Mouse (Mus musculus) liver, postnatal 0 days (tissue): ENCODE results near the gene Rhob. TPM values are rescaled to one million over a fixed set of nuclear protein-coding genes. Genes with fewer than 3 reads are reported as not detected.

Experiments used
- ATAC-seq: fragments of 200-750 bp; cut with Nextera tagmentation; 2 replicates; pipeline ENCODE4 v1.8.0; 2017; ENCODE audit warnings: mild to moderate bottlenecking, moderate library complexity
- DNase-seq: peaks from one replicate; pipeline ENCODE4 v3.0.0-alpha.2; 2016
- H3K27ac ChIP-seq: fragments of 300-500 bp; sonication (generic); 2 replicates; pipeline ENCODE4 v1.5.1; 2014; ENCODE audit warnings: antibody characterized with exemption, moderate library complexity, mild to moderate bottlenecking, low read depth
- H3K27me3 ChIP-seq: fragments of 300-500 bp; sonication (generic); 2 replicates; pipeline ENCODE4 v1.6.1; 2014; ENCODE audit warnings: low read length, control low read depth, mixed read lengths; ENCODE audit not compliant: insufficient read depth
- H3K36me3 ChIP-seq: fragments of 300-500 bp; sonication (generic); replicated peaks from 2 replicates; pipeline ENCODE4 v1.6.1; 2014; ENCODE audit warnings: mild to moderate bottlenecking, control low read depth, low read length, moderate library complexity, mixed read lengths; ENCODE audit not compliant: insufficient read depth
- H3K4me1 ChIP-seq: fragments of 300-500 bp; sonication (generic); 2 replicates; pipeline ENCODE4 v1.6.1; 2014; ENCODE audit warnings: antibody characterized with exemption, mild to moderate bottlenecking, control low read depth; ENCODE audit not compliant: insufficient read depth
- H3K4me2 ChIP-seq: fragments of 300-500 bp; sonication (generic); 2 replicates; pipeline ENCODE4 v1.6.1; 2014; ENCODE audit warnings: low read depth, mild to moderate bottlenecking, low read length, moderate library complexity, mixed read lengths
- H3K4me3 ChIP-seq: fragments of 300-500 bp; sonication (generic); 2 replicates; pipeline ENCODE4 v1.5.1; 2014; ENCODE audit warnings: low read depth, low read length
- H3K9ac ChIP-seq: fragments of 300-500 bp; sonication (generic); replicated peaks from 2 replicates; pipeline ENCODE4 v1.6.1; 2014; ENCODE audit warnings: mild to moderate bottlenecking, moderate library complexity
- H3K9me3 ChIP-seq: fragments of 300-500 bp; sonication (generic); 2 replicates; pipeline ENCODE4 v1.6.1; 2016; ENCODE audit warnings: mild to moderate bottlenecking, control low read depth, low read length, mixed read lengths
- CTCF ChIP-seq: sonication (generic); IDR thresholded peaks from 2 replicates; pipeline ENCODE4 v1.5.1; 2016; ENCODE audit warnings: antibody characterized with exemption, low read depth
- EP300 ChIP-seq: IDR thresholded peaks from 2 replicates; pipeline ENCODE4 v1.6.1; 2016; ENCODE audit warnings: antibody characterized with exemption, low read depth, mild to moderate bottlenecking
- WGBS: fragments of 180-500 bp; shearing (Covaris S2); extraction: QIAGEN DNeasy Blood & Tissue Kit; methylation state at CpG from one replicate; pipeline ENCODE4 v1.1.7; 2014; ENCODE audit not compliant: insufficient replicate concordance; 5-methylcytosine and 5-hydroxymethylcytosine counted together
- polyA plus RNA-seq: library from polyadenylated mRNA; unstranded; fragments of >200 nt; fragmentation: Nextera tagmentation; extraction: Ambion mirVana; gene quantifications from 2 replicates; pipeline ENCODE4 v1.2.1, GENCODE M21; 2015

Rhob gene
- polyA plus RNA-seq, 1 experiment from 2014 or later: 6.9 TPM

DNA sequence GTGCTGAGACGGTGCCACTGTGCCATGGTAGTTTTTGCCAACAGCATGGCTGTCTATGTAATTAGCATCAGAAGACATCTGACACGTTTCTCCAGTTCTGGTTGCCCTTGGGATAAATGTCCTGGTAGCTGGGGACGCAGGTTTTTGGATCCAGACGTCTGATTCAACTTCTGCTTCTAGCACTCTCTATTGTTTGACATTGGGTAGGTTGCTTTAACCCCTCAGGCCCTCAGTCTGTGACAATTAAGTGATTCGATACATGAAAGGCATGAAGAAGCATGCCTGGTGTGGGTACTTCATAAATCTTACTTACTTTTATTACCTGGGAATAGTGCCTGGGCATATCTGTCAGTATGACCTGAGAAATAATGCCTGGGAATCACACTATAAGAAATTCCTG lies 24.3 kb upstream of the Rhob start:
- TF ChIP-seq EP300 (no peak), CTCF (no peak)
- no peak overlapping the region for H3K4me2 ChIP-seq
- no peaks in the 10 kb centered on the region for H3K36me3 ChIP-seq
- WGBS: 60% methylated on average over 5 of the region's 5 CpGs
- H3K27ac ChIP-seq: no peak overlapping the region
- H3K4me3 ChIP-seq: no peak overlapping the region
- no peaks in the 10 kb centered on the region for H3K9me3 ChIP-seq
- ATAC-seq (no peak), DNase-seq (no peak)
- H3K27me3 ChIP-seq: no peaks in the 10 kb centered on the region
- no peak overlapping the region for H3K9ac ChIP-seq
- peaks cover 11% of the 10 kb centered on the region for H3K4me1 ChIP-seq

DNA sequence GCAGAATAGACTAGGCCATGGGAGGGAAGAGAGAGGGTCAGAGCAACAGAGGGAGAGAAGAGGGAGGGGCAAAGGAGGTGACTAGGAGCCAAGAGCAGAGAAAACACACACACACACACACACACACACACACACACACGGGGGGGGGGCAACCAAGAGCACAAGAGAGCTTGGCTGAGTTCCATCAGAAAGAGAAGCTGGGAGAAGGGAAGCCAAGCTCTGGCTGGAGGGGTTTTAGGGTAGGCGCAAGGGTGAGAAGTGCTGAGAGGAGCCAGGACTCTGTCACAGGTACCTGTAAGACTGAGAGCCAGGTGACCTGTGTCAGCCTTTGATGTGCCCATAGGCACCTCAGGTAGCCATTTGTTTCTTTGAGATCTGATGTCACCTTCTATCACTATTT lies 22.9 kb upstream of the Rhob start:
- WGBS: 67% methylated on average over 2 of the region's 2 CpGs
- ATAC-seq (no peak), DNase-seq (no peak)
- no peaks in the 10 kb centered on the region for H3K27me3 ChIP-seq
- H3K4me2 ChIP-seq: no peak overlapping the region
- H3K27ac ChIP-seq: no peak overlapping the region
- H3K9me3 ChIP-seq: no peaks in the 10 kb centered on the region
- no peaks in the 10 kb centered on the region for H3K36me3 ChIP-seq
- H3K4me1 ChIP-seq: peaks cover 11% of the 10 kb centered on the region
- no peak for TF ChIP-seq CTCF
- TF ChIP-seq EP300: no peak
- H3K4me3 ChIP-seq: no peak overlapping the region
- no peak overlapping the region for H3K9ac ChIP-seq

DNA sequence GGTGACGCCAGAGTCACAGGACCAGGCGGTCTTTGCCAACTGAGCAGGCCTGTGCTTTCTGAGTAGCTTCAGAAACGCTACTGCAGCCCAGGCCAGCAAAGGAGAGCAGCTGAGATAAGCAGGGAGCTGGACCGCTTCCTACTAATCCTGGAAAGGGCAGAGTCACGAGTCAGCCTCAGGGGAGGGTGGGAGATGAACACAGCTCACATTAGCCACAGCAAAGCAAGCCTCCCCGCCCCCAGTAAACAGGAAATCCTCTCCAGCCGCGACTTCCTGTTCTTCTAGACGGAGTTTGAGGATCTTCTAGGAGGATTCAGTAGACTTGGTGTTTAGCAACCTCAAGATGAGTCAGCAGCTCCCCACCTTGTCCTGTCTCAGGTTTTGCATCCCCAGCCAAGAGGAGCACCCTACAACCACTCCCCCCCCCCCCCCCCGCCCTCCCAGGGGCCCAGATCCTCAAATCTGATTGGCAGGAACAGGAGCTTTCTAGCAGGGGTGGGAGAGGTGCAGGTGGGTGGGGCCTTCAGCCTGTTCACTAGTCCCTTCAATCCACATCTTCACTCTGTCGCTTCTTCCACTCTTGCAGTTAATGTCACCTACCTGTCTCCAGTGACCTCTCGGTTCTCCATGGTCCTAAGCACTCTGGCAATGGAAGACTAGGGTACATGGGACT lies 21.7 kb upstream of the Rhob start:
- TF ChIP-seq EP300 (peak; percentile 63), CTCF (no peak)
- Histone ChIP-seq H3K4me3 (no peak overlapping the region), H3K9me3 (no peaks in the 10 kb centered on the region), H3K27me3 (no peaks in the 10 kb centered on the region), H3K36me3 (no peaks in the 10 kb centered on the region), H3K9ac (no peak overlapping the region), H3K27ac (peak overlapping the region; percentile 30), H3K4me2 (peak overlapping the region; percentile 22; the same call in 1 of the 2 replicates), H3K4me1 (peaks cover 11% of the 10 kb centered on the region)
- DNase-seq (peak; percentile 76), ATAC-seq (peak; percentile 85)
- 30% methylated on average over 11 of the region's 12 CpGs for WGBS

DNA sequence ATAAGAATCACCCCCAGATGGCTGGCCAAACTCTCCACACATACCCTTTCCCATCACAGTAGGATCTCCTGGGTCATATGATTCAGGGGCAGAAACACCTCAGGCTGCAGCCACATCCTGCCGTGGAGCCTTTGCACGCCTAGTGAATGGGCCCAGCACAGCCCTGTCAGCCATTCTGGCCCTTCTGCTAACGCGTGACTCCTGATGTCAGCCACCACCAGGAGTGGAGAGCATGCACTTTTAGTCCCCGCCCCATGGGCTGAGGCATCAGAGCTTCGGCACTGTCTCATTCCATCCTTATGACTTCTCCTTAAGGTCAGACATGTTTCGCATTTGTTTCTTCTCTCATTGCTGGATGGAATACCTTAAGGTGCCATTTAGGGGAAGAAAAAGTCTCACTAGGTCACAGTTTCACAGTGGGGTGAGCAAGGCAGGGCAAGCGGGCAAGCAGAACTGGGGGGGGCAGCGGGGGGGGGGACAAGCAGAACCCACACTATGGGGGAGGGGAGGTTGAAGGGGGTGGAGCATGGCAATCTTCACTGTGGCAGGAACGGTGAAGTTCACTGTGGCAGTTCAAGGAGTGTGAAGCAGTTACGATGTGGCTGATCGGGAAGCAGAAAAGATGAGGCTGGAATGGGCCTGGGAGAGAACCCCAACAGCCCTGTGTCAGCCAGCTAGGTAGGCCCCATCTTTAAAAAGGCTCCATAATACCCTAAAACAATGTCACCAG lies 19.8 kb upstream of the Rhob start:
- H3K4me2 ChIP-seq: no peak overlapping the region
- H3K4me3 ChIP-seq: no peak overlapping the region
- no peak overlapping the region for H3K9ac ChIP-seq
- H3K4me1 ChIP-seq: peaks cover 11% of the 10 kb centered on the region
- no peak for TF ChIP-seq EP300
- TF ChIP-seq CTCF: no peak
- 57% methylated on average over 12 of the region's 12 CpGs for WGBS
- no peaks in the 10 kb centered on the region for H3K9me3 ChIP-seq
- no peaks in the 10 kb centered on the region for H3K27me3 ChIP-seq
- H3K27ac ChIP-seq: 0 out of 2 replicates have a peak overlapping the region, but pooled peaks have one; percentile 30
- DNase-seq: no peak
- ATAC-seq: no peak
- H3K36me3 ChIP-seq: no peaks in the 10 kb centered on the region

DNA sequence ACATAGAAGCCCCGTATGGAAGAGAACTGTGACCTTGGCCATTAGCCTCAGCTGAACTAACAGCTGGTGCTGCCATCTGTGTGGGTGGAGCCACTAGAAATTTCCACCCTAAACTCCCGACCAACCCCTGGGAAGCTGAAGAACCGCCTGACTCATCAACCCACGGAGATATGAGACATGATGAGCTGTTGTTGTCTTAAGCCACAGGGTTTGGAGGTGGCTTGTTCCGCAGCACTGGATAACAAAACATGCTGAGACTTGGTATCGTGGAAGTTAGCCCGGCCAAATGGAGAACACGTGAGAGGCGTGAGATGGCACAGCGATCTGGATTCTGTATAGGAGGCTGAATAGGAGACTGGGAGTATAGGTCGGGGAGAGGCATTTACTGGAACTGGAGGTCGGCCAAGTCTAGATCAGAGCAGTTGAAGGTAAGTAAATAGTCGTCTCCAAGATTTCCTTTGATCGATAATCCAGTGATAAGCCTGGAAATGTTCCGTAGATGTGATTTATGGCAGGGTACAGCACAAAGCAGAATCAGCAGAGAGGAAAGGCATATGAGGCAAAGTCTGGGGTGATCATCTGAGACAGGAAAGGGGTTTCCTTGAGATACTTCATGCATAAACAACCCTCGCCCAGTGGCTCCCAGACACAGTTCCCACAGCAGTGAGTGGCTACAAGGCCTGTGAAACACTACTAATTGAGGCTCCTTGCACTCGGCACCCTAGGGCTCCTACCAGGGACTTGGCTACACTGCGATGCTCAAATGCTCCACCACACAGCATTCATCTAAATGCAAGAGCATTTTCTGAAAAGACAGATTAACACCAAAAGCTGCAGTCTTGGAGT lies 11.5 kb upstream of the Rhob start:
- Histone ChIP-seq H3K4me2 (no peak overlapping the region), H3K27ac (no peak overlapping the region)
- WGBS: 58% methylated on average over 18 of the region's 18 CpGs

More for the DNA sequence above, 11.5 kb upstream of the Rhob start:
- no peaks in the 10 kb centered on the region for H3K27me3 ChIP-seq
- DNase-seq: no peak
- TF ChIP-seq CTCF: no peak
- ATAC-seq: peak; percentile 12; the same call in 1 of the 2 replicates
- no peaks in the 10 kb centered on the region for H3K36me3 ChIP-seq
- H3K9me3 ChIP-seq: no peaks in the 10 kb centered on the region
- H3K9ac ChIP-seq: no peak overlapping the region
- H3K4me3 ChIP-seq: no peak overlapping the region
- peaks cover 16% of the 10 kb centered on the region for H3K4me1 ChIP-seq
